In the genomic region with DNA sequence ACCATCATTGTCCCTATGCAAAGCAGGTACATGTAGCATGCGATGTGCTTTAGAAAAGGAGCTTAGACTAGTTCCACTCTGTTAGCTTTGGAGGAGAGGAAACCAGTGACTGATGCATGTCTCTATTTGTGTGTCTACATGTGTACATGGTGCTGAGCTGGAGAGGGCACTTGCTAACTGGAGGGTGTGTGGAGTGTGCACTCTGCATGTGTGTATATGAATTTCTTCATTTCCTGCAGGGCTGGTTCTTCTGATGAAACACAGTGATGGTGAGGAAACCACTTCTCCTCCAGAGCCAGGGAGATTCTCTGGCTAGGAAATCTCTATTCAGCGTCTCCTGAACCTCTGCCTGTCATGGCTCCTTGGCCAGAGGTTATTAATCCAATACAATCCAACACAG, we compare ENCODE assay signal across 27 mouse cellular contexts. TPM values are rescaled to one million over a fixed set of nuclear protein-coding genes. Genes with fewer than 3 reads are reported as not detected.
DNase-seq lines count a peak whose midpoint lies in the region; ATAC-seq and TF ChIP-seq lines count a peak whose summit lies in the region.
"Had no signal": no experiment of that assay in that cellular context is flagged by ENCODE, and none has a peak within 500 bp of the region (broad histone marks: within the 10 kb centered on the region; RNA-seq: fewer than 3 reads in every experiment).

No protein-coding gene starts in this region.

- H3K4me2 ChIP-seq in liver, embryonic 16.5 days (ENCODE audit: low read depth, low read length): no peak overlapping the region
- no peak overlapping the region for H3K4me2 ChIP-seq in kidney, embryonic 15.5 days
- H3K4me2 ChIP-seq in midbrain, embryonic 15.5 days: no peak overlapping the region
- H3K4me2 ChIP-seq: embryonic facial prominence, embryonic 15.5 days; forebrain, embryonic 15.5 days; heart, embryonic 11.5 days; heart, embryonic 15.5 days; hindbrain, embryonic 14.5 days had no signal

- no peak for TF ChIP-seq POLR2A in lung, adult 2 months (IDR thresholded peaks at IDR 0.05; ENCODE audit: borderline replicate concordance, extremely low read depth, low read depth, low read length)

- no peaks in the 10 kb centered on the region for H3K9me3 ChIP-seq in liver, embryonic 16.5 days (replicated peaks; ENCODE audit: control insufficient read depth, low read length)
- no peaks in the 10 kb centered on the region for H3K9me3 ChIP-seq in megakaryocyte, embryonic 14.5 days
- no peaks in the 10 kb centered on the region for H3K9me3 ChIP-seq in kidney, embryonic 15.5 days (replicated peaks)
- no peaks in the 10 kb centered on the region for H3K9me3 ChIP-seq in midbrain, embryonic 15.5 days
- H3K9me3 ChIP-seq: embryonic facial prominence, embryonic 15.5 days; forebrain, embryonic 15.5 days; heart, embryonic 15.5 days; hindbrain, embryonic 10.5 days had no signal

- WGBS in liver, embryonic 16.5 days (ENCODE audit: insufficient replicate concordance): 70% methylated on average over 2 of the region's 2 CpGs
- WGBS in lung, adult 2 months: 82% methylated on average over 2 of the region's 2 CpGs
- 80% methylated on average over 2 of the region's 2 CpGs for WGBS in kidney, embryonic 15.5 days
- 76% methylated on average over 2 of the region's 2 CpGs for WGBS in midbrain, embryonic 15.5 days

- H3K27me3 ChIP-seq in liver, embryonic 16.5 days (ENCODE audit: control insufficient read depth, insufficient read depth, low read depth, low read length): no peaks in the 10 kb centered on the region
- H3K27me3 ChIP-seq in megakaryocyte, embryonic 14.5 days (replicated peaks): no peaks in the 10 kb centered on the region
- no peaks in the 10 kb centered on the region for H3K27me3 ChIP-seq in kidney, embryonic 15.5 days
- H3K27me3 ChIP-seq in midbrain, embryonic 15.5 days (replicated peaks): no peaks in the 10 kb centered on the region
- H3K27me3 ChIP-seq: CH12.LX; embryonic facial prominence, embryonic 15.5 days; forebrain, embryonic 15.5 days; heart, embryonic 15.5 days; Patski had no signal

- peak; percentile 47; the same call in 1 of the 2 replicates for ATAC-seq in liver, embryonic 16.5 days (ENCODE audit: low read depth)
- ATAC-seq in kidney, embryonic 15.5 days (replicated peaks; ENCODE audit: low FRiP score): no peak
- ATAC-seq in midbrain, embryonic 15.5 days (replicated peaks): no peak
- ATAC-seq: activated CD4-positive, CD25-positive, alpha-beta regulatory T cell, adult 4 months; forebrain, embryonic 15.5 days had no signal

- H3K4me1 ChIP-seq in liver, embryonic 16.5 days (ENCODE audit: control insufficient read depth, low read depth, low read length): no peaks in the 10 kb centered on the region
- H3K4me1 ChIP-seq in lung, adult 2 months (ENCODE audit: control insufficient read depth, insufficient read depth, low read length): no peaks in the 10 kb centered on the region
- H3K4me1 ChIP-seq in megakaryocyte, embryonic 14.5 days: peaks cover 40% of the 10 kb centered on the region
- H3K4me1 ChIP-seq in kidney, embryonic 15.5 days: no peaks in the 10 kb centered on the region
- H3K4me1 ChIP-seq in midbrain, embryonic 15.5 days: no peaks in the 10 kb centered on the region
- H3K4me1 ChIP-seq: embryonic facial prominence, embryonic 15.5 days; forebrain, embryonic 15.5 days; heart, embryonic 15.5 days; hindbrain, embryonic 10.5 days had no signal

- H3K9ac ChIP-seq in liver, embryonic 16.5 days (ENCODE audit: low read depth, low read length): no peak overlapping the region
- H3K9ac ChIP-seq in kidney, embryonic 15.5 days: no peak overlapping the region
- no peak overlapping the region for H3K9ac ChIP-seq in midbrain, embryonic 15.5 days
- H3K9ac ChIP-seq: embryonic facial prominence, embryonic 15.5 days; forebrain, embryonic 15.5 days; heart, embryonic 15.5 days; hindbrain, embryonic 14.5 days had no signal

- H3K36me3 ChIP-seq in liver, embryonic 16.5 days (ENCODE audit: control insufficient read depth, insufficient read depth): no peaks in the 10 kb centered on the region
- H3K36me3 ChIP-seq in megakaryocyte, embryonic 14.5 days (replicated peaks; ENCODE audit: low read length): peaks cover 22% of the 10 kb centered on the region
- H3K36me3 ChIP-seq in kidney, embryonic 15.5 days: peaks cover 14% of the 10 kb centered on the region
- peaks cover 7% of the 10 kb centered on the region; the same call in 1 of the 2 replicates for H3K36me3 ChIP-seq in midbrain, embryonic 15.5 days (replicated peaks)

- TF ChIP-seq CTCF in lung, adult 2 months (IDR thresholded peaks at IDR 0.05; ENCODE audit: insufficient read depth, low read length): no peak

- no peak overlapping the region for H3K4me3 ChIP-seq in liver, embryonic 16.5 days (ENCODE audit: low read depth, low read length)
- H3K4me3 ChIP-seq in lung, adult 2 months (replicated peaks; ENCODE audit: extremely low read depth, low read depth, low read length): no peak overlapping the region
- H3K4me3 ChIP-seq in megakaryocyte, embryonic 14.5 days (replicated peaks): peak overlapping the region; percentile 9
- no peak overlapping the region for H3K4me3 ChIP-seq in kidney, embryonic 15.5 days (replicated peaks)
- no peak overlapping the region for H3K4me3 ChIP-seq in midbrain, embryonic 15.5 days
- H3K4me3 ChIP-seq: embryonic facial prominence, embryonic 15.5 days; erythroblast, embryonic 14.5 days; forebrain, embryonic 15.5 days; heart, adult 2 months; heart, embryonic 15.5 days; hindbrain, embryonic 10.5 days had no signal

- no peak overlapping the region for H3K27ac ChIP-seq in liver, embryonic 16.5 days (ENCODE audit: low read length)
- no peak overlapping the region for H3K27ac ChIP-seq in kidney, embryonic 15.5 days
- no peak overlapping the region for H3K27ac ChIP-seq in midbrain, embryonic 15.5 days
- H3K27ac ChIP-seq: embryonic facial prominence, embryonic 15.5 days; forebrain, embryonic 15.5 days; heart, adult 2 months; heart, embryonic 15.5 days; hindbrain, embryonic 10.5 days; hindbrain, embryonic 14.5 days had no signal

- DNase-seq in liver: no peak
- peak; percentile 29 for DNase-seq in lung, postnatal 36 days
- DNase-seq in lung, adult 2 months: no peak
- DNase-seq in adipocyte (ENCODE audit: low spot score): no peak
- DNase-seq: adrenal gland, adult 2 months; adrenal gland, postnatal 25 days; cerebellum, adult 2 months; cerebellum, postnatal 10 days; embryo, embryonic 11 days; gastrocnemius, postnatal 36 days; heart, adult 2 months; heart, postnatal 14 days had no signal

RNA-seq across cellular contexts. Expression of a gene that starts 0.7 kb away (rescaled TPM):
- 0.48 and 0.79 TPM in 2 replicates for polyA plus RNA-seq in liver, embryonic 16.5 days (2015; fragmentation: Nextera tagmentation; extraction: Ambion mirVana)
- polyA plus RNA-seq in lung, adult 2 months (2012; rRNA removed): 0.68 and 1.4 TPM in 2 replicates
- not detected in 2 replicates for polyA plus RNA-seq in megakaryocyte, embryonic 14.5 days (2012; ENCODE audit: insufficient read depth, low replicate concordance)
- 1.6 and 2.0 TPM in 2 replicates for polyA plus RNA-seq in kidney, embryonic 15.5 days (2015; fragmentation: Nextera tagmentation; extraction: Ambion mirVana)
- polyA plus RNA-seq in midbrain, embryonic 15.5 days (2015; fragmentation: Nextera tagmentation; extraction: Ambion mirVana): 4.5 and 6.1 TPM in 2 replicates
- polyA plus RNA-seq: erythroblast, embryonic 14.5 days had no signal

RNA-seq across cellular contexts. Expression of a gene that starts 14.3 kb away (rescaled TPM):
- polyA plus RNA-seq in liver, embryonic 16.5 days (2015; fragmentation: Nextera tagmentation; extraction: Ambion mirVana): 287 and 311 TPM in 2 replicates
- 68.9 and 81.7 TPM in 2 replicates for polyA plus RNA-seq in lung, adult 2 months (2012; rRNA removed)
- polyA plus RNA-seq in megakaryocyte, embryonic 14.5 days (2012; ENCODE audit: insufficient read depth, low replicate concordance): 260 and 290 TPM in 2 replicates
- polyA plus RNA-seq in kidney, embryonic 15.5 days (2015; fragmentation: Nextera tagmentation; extraction: Ambion mirVana): 491 and 564 TPM in 2 replicates
- polyA plus RNA-seq in midbrain, embryonic 15.5 days (2015; fragmentation: Nextera tagmentation; extraction: Ambion mirVana): 486 and 492 TPM in 2 replicates

RNA-seq across cellular contexts. Expression of a gene that starts 15.0 kb away (rescaled TPM):
- polyA plus RNA-seq in liver, embryonic 16.5 days (2015; fragmentation: Nextera tagmentation; extraction: Ambion mirVana): 35.1 and 35.9 TPM in 2 replicates
- polyA plus RNA-seq in lung, adult 2 months (2012; rRNA removed): 16.7 and 31.0 TPM in 2 replicates
- 39.6 and 78.6 TPM in 2 replicates for polyA plus RNA-seq in megakaryocyte, embryonic 14.5 days (2012; ENCODE audit: insufficient read depth, low replicate concordance)
- 151 and 158 TPM in 2 replicates for polyA plus RNA-seq in kidney, embryonic 15.5 days (2015; fragmentation: Nextera tagmentation; extraction: Ambion mirVana)
- polyA plus RNA-seq in midbrain, embryonic 15.5 days (2015; fragmentation: Nextera tagmentation; extraction: Ambion mirVana): 100 and 101 TPM in 2 replicates

RNA-seq across cellular contexts. Expression of a gene that starts 40.3 kb away (rescaled TPM):
- not detected in 2 replicates for polyA plus RNA-seq in liver, embryonic 16.5 days (2015; fragmentation: Nextera tagmentation; extraction: Ambion mirVana)
- 5.5 and 8.0 TPM in 2 replicates for polyA plus RNA-seq in lung, adult 2 months (2012; rRNA removed)
- not detected in 2 replicates for polyA plus RNA-seq in megakaryocyte, embryonic 14.5 days (2012; ENCODE audit: insufficient read depth, low replicate concordance)
- polyA plus RNA-seq in kidney, embryonic 15.5 days (2015; fragmentation: Nextera tagmentation; extraction: Ambion mirVana): 0.23 and 0.24 TPM in 2 replicates
- polyA plus RNA-seq in midbrain, embryonic 15.5 days (2015; fragmentation: Nextera tagmentation; extraction: Ambion mirVana): 6.1 and 6.2 TPM in 2 replicates
- polyA plus RNA-seq: activated CD4-positive, CD25-positive, alpha-beta regulatory T cell, adult 4 months; adrenal gland, adult 2 months; embryonic facial prominence, embryonic 11.5 days; erythroblast, embryonic 14.5 days; Patski had no signal

RNA-seq across cellular contexts. Expression of a gene that starts 41.7 kb away (rescaled TPM):
- 2.4 and 2.9 TPM in 2 replicates for polyA plus RNA-seq in liver, embryonic 16.5 days (2015; fragmentation: Nextera tagmentation; extraction: Ambion mirVana)
- polyA plus RNA-seq in lung, adult 2 months (2012; rRNA removed): 2.3 and 3.7 TPM in 2 replicates
- 34.4 and 41.9 TPM in 2 replicates for polyA plus RNA-seq in megakaryocyte, embryonic 14.5 days (2012; ENCODE audit: insufficient read depth, low replicate concordance)
- polyA plus RNA-seq in kidney, embryonic 15.5 days (2015; fragmentation: Nextera tagmentation; extraction: Ambion mirVana): 0.24 and 0.53 TPM in 2 replicates
- polyA plus RNA-seq in midbrain, embryonic 15.5 days (2015; fragmentation: Nextera tagmentation; extraction: Ambion mirVana): 0.34 and 0.38 TPM in 2 replicates
